Mouse (Mus musculus) embryonic fibroblast, embryonic 13.5 days (primary cell): ENCODE data around the gene Camp.

Source experiments
- CTCF ChIP-seq: IDR thresholded peaks from 2 replicates; pipeline ENCODE4 v1.5.1; 2011; ENCODE audit warnings: mild to moderate bottlenecking, control low read depth, low read length, moderate library complexity, borderline replicate concordance; ENCODE audit not compliant: insufficient read depth
- POLR2A ChIP-seq: IDR thresholded peaks from 2 replicates; pipeline ENCODE4 v1.6.1; 2011; ENCODE audit warnings: low read depth, mild to moderate bottlenecking, control low read depth, low read length, moderate library complexity

DNA sequence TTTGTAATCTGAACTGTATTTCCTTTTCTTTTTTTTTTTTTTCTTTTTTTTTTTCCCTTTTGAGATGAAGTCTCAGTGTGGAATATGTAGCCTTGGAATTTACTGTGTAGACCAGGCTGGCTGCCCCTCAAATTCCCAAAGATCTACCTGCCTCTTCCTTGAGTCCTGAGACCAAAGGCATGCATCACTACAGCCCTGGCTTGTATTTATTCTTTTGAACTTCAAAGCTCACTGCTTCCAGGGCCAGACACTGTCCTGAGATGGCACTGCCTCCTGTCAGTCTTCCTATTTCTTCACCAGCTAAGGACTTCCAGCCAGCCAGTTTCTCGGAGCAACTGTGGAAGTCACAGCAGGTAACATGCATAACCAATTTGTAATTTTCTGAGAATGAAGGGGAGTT, 37.4 kb downstream of the Camp start, which contains the start of gene Spink8:
- TF ChIP-seq POLR2A (no peak), CTCF (no peak)
